Mouse (Mus musculus) lung, adult 2 months (tissue): ENCODE data around the gene Acaa1a.

Experiments used
- CTCF ChIP-seq: fragments of 200-500 bp; IDR thresholded peaks from 2 replicates; pipeline ENCODE4 v1.5.1; 2011; ENCODE audit warnings: mild to moderate bottlenecking, low read length, control low read depth; ENCODE audit not compliant: insufficient read depth
- POLR2A ChIP-seq: fragments of 200-500 bp; IDR thresholded peaks from 2 replicates; pipeline ENCODE4 v1.6.1; 2011; ENCODE audit warnings: low read depth, mild to moderate bottlenecking, control low read depth, low read length, borderline replicate concordance; ENCODE audit errors: extremely low read depth

DNA sequence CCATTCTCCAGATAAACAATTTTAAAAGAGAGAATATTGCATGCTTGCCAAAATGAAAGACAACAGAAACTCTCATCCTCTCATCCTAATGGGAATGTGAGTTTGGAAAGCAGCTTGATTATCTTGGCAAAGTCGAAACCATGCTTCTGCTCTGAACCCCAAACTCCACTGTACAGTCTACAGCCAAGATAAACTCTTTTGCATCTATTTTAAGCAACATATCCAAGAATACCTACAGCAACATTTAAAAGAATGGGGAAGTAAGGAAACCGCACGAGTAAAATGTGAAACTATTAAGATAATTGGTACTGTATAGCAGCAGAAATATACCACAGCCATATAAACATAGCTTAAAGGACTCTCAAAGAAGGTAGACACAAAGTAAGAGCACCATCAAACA, 11.0 kb upstream of the Acaa1a start:
- TF ChIP-seq CTCF, result no peak
- no peak for TF ChIP-seq POLR2A
